Mouse (Mus musculus) thymus, postnatal 25 days (tissue): ENCODE results near the gene Tbx1.

Experiments
- DNase-seq: peaks from one replicate; pipeline ENCODE4 v3.0.0; 2022

Tbx1 gene

DNA sequence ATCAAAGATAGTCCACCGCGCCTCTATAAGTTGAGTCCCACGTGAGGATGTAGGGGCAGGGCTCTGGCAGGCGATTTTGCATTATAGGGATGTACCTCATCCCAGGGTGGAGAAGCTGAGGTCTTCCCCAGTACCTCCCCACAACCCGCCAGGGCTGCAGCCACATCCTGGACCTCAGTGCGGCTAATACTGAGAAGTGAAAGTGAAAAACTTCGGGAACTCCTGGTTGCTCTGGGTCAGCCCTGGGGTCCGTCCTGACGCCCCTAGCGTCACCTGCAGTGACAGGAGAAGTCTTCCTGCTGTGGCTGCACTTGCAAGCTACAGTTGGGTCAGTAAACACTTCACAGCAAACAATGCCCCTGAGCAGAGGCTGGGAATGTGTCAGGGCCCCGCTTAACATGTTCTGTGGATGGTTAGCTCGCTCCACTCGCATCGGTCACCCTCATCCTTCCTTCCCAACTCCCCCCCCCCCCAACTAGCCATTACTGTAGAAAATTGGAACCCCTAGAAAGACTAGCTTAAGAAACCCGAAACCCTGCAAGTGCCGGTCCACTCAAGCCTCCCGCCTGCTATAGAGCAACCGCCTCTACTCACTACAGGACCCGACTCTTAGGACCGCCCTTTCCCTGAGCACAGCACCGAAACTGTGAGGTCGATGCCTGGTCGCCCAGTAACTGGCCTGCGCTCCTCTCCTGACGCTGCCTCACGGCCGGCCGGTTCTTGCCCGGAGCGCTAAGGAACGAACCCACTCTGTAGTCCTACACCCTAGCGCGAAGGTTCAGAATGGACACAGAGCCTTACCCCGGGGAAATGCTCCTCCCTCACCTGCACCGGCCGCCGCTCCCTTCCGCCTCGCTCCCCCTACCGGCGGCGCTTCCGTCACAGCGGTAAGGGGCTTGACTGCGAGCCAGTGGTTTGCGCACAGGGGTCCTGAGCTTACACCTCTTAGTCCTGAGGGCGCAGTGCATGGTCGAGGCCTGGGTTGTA lies at the start of gene Tbx1:
Tbx1 (minus strand) TSS at position 868 of the 987 bp plus-strand sequence.
- DNase-seq: peak; percentile 72

DNA sequence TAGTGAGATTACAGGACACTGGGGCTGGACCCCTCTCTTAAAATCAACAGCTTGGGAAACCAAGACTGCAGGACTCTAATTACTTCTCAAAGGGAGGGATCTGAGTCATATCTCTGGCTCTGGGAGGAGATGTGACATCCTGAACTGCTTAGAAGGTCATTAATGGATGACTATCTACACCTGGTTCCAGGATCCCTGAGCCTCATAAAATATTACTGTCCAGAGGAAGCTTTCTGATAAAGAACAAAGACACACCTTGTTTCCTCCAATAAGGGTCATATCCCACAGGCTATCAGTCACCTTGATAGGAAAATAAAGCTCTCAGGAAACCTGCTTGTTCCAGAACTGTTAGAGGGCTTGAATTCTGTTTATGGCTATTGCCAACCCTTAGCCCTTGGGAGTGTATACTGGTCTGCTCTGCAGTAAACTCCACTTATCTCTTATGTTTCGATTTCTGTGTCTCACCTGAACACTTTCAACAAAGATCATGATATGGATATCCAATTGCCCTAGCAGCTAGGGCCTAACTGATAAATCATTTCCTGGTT lies 49.0 kb upstream of the Tbx1 start:
- no peak for DNase-seq

DNA sequence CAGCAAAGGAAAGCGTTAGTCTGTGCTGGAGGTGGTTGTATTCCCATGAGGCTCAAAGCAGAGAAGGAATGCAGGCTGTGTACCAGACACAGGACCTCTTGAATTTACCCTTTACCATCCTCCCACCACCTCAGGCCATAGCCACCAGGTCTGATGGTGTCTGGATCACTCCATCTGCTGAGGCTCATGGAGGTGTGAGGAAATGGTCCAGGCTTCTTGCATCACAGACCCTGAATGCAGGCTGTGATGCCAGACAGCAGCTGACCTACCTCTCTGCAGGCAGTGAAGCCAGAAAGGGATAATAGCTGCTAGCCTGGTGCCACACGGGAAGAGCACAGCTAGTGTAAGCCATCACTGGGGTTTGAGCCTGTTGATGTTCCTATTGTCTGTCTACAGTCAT lies 47.9 kb upstream of the Tbx1 start:
- no peak for DNase-seq

DNA sequence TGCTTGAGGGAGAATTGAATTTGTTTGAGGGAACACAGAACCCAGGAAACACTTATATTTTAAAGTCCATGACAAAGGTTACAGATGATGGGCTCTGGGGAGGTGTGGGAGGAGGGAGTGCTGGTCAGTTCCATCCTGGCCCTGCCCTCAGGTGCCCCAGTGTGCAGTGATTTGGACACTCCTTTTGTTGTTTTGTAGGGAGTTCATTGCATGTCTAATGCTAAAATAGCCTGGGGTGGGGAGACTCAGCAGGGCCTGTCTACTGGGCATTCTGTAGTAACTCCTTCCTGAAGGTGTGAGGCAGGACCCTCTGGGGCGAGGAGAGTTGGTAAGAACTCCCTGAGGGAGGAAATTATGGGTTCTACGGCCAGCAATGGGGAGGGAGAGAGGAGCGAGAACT lies 46.3 kb upstream of the Tbx1 start:
- DNase-seq: no peak

DNA sequence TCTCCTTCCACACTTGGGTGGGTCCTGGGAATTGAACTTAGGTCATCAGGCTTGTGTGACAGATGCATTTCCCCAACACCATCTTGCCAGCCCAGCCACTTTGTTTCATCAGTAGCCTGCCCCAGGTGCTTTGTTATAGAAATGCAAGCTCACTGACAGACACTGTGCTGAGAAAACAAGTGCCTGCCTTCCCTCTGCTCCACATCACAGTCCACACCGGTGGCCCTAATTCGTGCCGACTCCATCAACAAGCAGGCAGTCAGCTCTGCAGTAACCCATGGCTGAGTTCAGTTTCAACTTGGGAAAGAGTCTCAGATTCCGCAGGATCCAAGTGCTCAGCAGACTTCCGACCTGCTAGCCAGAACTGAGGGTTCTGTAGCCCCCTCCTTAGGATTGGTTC lies 45.9 kb upstream of the Tbx1 start:
- no peak for DNase-seq

DNA sequence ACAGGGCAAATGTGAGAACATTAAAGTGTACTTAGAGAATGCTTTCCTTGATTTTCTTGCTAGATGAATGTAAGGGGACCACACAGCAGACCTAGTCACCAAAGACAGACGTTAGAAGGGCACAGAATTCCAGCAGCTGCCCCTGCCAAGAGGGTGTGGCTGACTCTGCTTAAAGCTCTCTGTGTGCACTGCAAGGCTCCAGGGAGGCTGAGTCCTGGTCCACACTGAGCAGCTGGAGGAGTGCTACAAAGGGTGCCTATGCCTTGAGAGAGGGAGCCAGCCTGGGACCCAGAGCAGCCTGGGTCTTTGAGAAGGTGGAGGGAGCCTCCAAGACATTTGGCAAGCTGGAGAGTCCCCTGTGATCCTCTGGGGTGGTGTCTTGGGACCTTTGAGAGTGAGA lies 42.9 kb upstream of the Tbx1 start:
- no peak for DNase-seq

DNA sequence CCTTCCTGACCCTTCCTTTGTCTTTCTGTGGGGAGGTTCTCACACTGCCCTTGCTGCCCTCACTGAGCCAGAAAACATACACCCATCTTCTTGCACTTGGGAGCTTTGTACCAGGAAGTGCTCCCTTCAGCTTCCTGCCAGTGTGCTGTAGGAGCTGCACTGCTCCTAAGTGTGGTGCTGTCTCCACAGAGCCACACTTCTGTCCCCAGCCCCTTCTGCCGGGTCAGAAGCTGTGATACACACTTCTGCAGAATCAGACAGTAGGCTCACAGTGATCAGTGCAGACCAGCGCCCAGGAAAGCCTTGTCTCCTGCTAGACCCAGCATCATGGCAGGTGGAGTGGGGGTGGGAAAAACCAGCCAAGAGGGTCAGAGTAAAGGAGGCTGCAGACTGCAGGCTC lies 42.3 kb upstream of the Tbx1 start:
- DNase-seq: no peak

DNA sequence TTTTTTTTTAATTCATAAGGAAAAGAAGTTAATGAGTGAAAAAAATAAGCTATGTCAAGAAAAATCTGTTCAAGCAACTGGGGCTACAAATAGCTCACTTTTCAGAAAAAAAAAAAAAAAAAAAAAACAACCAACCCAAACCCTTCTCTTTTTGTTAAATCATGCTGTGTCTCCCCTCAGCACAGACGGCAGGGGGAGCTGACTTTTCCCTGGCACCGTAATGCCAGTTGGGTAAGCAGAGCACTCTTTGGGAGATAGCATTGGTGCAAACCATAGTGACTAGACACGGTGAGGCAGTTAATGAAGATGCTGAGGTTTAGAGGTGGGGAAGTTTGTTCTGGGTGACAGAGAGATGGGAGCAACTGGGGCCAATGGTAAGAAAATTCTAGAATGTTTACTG lies 41.6 kb upstream of the Tbx1 start:
- DNase-seq: no peak

DNA sequence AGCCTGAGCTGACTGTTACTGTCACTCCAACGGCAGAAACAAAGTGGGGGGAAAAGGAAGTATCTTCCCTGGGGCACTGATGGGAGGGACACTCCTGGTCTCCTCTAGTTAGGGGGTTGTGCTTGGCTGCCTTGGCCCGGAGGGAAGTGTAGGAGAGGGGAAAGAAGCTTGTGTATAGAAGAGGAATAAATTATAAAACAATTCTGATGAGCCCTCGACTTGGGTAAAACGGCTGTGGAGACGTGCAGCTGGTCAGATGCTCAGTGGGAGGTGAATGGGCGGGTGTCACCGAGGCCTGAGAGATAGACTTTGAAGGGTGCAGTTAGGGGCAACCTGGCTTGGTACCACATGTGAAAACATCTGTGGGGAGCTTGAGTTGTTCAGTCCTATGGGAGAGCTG lies 40.7 kb upstream of the Tbx1 start:
- DNase-seq: no peak

DNA sequence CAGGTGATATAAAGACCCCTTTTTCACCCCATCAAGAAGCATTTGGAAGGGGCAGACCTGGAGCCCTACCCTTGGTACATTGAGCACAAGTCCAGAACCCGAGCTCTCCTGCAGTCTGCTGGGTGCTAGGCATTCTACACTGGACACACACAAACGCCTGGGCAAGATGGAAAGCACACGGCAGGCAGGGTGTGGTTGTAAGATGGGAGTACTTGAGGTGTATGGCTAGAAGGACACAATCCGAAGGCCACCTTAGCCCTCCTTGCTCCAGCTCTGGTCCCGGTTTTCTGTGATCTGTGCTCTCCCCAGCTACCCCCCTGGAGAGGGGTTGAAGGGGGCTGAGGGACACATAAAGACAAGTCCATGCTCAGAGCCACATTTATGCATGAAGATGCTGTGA lies 39.8 kb upstream of the Tbx1 start:
- DNase-seq: no peak

DNA sequence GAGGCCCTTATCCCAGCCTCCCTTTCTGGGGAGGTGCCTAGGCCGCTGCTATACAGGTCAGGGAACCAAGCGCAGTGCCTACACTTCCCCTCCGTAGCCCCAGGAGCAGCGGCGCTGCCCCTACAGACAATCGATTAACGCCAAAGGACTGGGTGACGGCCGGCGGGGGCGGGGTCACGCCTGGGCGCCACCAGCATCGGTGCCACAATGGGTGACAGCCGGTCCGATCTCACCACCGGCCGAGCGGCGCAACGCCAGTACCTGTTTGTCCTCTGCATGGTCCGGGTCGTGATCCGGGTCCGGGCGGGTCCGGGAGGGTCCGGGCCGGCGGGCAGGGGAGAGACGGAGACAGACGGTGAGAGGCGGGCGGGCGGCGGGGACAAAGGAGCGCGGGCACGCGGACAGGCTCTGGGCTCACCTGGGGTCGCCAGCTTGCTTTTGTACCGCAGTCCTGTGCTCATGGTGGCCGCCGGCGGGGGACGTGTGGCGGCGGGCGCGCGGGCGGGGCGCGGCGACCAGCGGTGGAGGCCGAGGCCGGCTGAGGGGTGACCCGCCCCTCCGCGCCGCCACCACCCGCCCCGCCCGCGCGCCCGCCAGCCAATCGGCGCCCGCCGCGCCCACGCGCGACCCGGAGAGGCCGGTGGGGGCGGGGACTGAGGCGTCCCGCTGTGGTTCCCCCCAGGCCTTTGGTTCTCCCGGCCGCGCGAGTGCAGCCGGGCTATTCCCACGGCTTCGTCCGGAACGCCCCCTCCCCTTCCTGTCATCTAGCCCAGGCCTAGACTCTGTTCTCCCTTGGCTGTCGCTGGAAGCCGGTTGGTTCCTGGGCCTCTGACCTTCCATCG lies 39.1 kb upstream of the Tbx1 start, which contains the start of gene Sept5:
Sept5 (minus strand) TSS at position 565 of the 842 bp plus-strand sequence.
- DNase-seq: peak; percentile 34

DNA sequence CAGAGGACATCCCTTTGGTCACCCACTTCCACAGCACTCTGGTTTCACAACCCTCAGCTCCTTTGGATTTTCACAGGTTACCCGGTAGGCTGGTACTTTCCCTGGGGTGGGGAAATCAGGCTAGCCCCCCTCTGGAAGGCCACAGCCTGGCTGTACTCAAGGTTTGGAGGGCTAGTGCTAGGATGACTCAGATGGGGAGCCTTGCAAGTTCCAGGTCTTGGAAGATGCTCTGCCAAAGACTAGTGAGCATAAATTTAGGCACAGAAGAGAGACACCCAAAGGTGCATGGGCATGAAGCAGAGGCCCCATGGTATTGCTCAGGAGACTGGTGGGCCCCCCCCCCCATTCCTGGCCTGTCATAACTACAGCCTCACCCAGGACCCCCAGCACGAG lies 38.5 kb upstream of the Tbx1 start:
- DNase-seq: no peak

DNA sequence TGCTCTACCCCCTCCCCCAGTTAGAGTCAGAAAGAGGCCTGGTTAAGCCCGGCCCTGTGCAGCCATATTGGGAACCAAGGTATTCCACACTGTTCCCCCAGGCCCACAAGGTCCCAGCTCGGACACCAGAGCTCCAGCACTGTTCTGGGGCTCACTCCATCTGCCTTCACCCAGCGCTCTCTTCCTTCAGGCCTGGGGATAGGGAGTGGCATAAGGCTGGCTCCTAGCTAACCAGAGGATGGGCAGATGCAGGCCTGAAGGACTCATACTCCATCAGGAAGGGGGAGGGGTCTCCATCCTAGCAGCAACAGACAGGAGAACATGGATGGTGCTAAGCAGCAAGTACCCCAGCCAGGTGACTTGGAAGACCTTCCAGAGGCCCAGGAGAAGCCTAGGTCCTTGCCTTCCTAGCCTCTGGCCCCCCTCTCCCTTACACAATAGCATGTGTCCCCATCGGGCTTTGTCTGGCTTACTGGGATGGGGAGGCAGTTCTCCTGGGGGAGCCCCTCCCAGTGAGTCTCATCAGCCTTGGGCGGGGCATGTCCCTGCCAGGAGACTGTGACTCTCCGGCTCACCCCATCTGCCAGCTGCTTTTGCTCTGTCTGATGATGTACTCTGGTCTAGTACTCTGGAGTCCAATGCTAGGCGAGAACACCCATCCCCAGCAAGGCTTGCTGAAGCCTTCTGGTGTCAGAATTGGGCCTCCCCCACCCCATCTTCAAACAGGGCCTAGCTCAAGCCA lies 37.9 kb upstream of the Tbx1 start:
- no peak for DNase-seq

DNA sequence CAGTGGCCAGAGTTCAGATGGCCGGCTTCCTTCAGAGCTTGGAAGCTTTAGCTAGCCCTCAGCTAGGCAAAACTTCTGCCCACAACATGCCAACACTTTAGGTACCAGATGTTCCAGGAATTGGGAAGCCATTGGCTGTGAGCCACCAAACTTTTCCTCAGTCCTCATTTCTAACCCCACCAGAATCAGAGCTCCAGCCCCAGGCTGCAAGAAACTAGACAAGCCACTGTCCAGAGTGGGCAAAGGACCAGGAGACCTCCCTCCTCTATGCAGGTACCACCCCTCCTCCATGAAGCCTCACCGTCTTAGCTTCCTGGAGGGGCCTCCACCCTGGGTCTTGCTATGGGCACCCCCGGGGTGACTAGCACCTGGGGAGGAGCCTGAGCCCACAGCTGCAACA lies 36.7 kb upstream of the Tbx1 start:
- no peak for DNase-seq

DNA sequence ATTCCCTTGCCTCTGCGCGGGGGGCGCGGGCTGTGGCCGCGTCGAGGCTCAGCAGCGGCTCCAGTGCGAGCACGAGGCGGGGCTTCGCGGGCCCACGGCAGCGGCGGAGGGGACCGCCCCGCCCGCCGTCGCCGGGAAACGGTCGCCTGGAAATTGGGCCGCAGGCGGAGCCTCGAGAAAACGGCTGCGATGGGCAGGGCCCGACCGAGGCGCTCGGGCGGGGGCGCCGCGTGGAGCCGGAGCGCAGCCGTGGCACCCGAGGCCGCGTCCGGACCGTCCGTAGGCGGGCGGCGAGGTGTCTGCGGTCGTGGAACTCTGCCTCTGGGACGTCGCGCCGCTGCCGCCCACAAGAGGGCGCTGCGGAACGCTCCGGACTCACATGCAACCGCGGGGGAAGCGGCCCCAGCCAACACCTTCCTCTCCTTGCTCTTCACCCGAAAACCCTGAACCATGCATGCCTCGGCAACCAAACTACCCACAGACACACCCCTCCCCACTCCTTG lies 36.0 kb upstream of the Tbx1 start, which contains the start of gene Gm49601:
Gm49601 (minus strand) TSS at position 52 of the 503 bp plus-strand sequence.
- peak; percentile 85 for DNase-seq

DNA sequence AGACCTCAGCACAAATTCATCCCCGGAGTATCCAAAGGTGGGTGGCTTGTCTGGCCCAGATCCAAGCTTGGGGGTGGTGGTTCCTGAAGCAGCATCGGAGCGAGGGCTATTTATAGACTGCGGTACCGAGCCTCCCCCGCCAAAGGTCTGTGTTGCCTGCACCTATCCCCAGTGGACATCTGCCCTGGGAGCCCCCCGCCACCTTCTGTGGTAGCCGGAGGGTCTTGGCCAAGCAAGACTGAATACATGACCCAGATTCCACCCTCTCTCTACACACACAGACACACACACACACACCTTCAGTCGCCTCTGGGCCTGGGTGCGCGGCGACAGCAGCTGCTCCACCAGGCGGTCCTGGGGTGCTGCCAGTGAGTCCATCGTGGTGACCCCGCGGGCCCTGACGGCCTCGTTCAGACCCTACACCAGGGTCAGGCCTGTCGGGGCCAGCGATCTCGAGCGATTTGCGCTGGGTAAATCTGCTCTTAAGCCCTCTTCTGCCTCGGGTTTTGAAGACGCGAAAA lies 35.4 kb upstream of the Tbx1 start:
- DNase-seq: no peak

DNA sequence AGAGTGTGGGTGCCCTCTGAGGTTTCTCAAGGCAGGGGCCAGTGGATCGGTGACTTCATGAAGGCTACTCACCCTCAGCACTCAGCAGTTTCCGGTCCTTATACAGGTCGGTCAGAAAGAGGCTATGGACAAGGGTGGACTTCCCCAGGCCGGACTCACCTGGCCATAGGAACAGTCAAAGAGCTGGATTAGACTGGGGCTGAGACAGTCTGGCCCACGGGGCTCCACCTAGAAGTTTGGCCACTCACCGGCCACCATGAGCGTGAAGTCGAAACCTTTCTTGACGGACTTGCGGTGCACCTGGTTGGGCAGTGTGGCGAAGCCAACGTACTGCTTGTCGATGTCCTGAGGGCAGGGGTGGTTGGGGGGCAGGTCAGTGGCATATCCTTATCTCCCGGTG lies 34.6 kb upstream of the Tbx1 start:
- DNase-seq: no peak

DNA sequence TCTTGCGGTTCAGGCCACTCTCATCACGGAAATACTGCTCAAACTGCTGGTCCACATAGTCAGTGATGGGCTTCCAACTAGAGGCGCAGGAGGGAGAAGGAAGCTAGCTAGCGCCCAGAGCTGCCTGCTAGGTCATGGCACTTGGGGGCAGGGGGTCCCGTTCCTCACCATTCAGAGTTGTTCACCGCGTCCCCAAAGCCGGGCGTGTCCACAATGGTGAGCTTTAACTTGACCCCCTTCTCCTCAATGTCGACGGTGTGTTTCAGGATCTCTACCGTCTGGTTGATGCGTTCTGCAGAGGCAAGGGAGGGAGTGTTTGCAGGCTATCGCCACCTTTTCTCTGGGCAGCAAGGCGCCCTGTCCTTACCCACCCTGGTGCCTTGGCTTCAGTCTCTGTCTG lies 34.2 kb upstream of the Tbx1 start:
- DNase-seq: no peak

DNA sequence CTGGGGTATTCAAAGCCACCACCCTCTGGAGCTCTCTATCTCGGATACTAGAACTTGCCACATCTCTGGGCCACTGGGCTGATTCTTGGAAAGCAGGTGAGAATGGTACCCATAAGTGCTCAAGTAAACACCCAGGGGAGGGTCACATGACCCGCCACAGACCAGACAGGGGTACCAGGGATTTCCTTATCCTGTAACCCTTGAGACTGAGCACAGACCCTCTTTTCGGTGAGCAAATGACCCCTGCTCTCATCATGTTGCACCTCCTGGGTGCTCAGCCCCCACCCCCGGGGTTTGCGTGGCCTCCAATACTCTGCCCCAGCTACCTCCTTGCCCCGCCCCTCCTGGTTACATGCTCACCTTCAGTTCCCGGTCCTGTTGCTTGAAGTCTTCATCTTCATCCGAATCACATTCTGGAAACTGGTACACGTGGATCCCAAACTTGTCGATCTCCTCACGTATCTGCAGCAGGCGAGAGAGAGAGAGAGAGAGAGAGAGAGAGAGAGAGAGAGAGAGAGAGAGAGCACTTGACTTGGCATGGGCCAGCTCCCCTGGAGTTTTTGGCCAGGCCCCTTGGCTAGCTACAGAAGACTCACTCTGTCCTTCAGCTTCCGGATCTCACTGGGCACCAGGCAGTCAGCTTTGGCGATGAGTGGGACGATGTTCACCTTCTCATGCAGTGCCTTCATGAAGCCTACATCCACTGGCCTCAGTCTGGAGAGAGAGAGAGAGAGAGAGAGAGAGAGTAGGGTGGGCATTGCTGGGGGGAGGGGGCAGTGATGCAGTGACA lies 33.5 kb upstream of the Tbx1 start:
- DNase-seq: no peak

DNA sequence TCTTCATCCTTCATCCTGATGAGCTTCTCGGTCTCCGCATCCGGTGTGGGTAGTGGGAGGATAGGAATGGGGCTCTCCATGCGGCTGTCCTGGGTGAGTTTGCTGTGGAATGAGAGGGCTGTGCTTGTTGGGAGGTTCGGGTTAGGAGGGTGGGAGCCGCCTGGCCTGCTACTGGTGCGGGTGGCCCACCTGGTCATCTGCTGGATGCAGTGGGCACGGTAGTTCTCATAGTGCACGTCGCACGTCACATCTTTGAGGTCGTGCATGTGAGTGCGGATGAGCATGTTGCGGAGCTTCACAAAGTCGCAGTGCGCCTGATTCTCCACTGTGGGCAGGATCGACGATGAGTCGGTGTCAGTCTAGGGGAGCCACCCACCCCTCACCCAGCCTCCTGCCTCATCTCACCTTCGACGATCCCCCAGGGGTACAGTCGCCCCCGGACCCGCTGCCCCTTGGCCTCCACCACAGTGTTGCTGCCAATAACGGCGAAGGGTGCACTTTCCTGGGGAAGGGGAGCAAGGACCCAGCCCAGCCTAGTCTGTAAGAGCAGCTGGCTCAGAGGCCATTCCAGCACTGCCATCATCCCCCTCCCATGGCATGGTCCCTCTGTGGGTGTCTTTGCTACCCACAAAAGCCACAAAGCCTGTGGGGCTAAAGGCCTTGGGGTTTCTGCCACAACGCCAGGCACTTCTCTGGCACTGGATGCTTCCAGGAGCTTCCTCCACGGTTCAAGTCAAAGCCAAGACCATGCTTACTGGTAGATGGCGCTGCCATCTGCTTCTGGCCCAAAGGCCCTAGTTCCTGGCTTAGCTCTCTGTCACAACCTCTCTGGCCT lies 32.7 kb upstream of the Tbx1 start:
- no peak for DNase-seq
